Mouse (Mus musculus): ENCODE measurements around the gene Irak1bp1. TPM values are rescaled to one million over a fixed set of nuclear protein-coding genes. Genes with fewer than 3 reads are reported as not detected.
A peak's percentile ranks its signal among the peaks of the same experiment; 100 is the strongest.

Gene Irak1bp1
- 1 to 10 TPM; 7.8 to 8.6 TPM for total RNA-seq (2021)
- long read RNA-seq, experiment 1, transcript Irak1bp1-202 (4 exons, 2,158 nt) = major isoform, 9 of 11 reads
- long read RNA-seq, experiment 1, partial matches to known transcripts = 0 of 11 reads
- long read RNA-seq, experiment 1, other reads (novel, unspliced or antisense) = 0 of 11 reads
- long read RNA-seq, experiment 2, transcript Irak1bp1-202 (4 exons, 2,158 nt) = major isoform, 14 of 17 reads
- long read RNA-seq, experiment 2, partial matches to known transcripts = 0 of 17 reads
- long read RNA-seq, experiment 2, other reads (novel, unspliced or antisense) = 2 of 17 reads

DNA sequence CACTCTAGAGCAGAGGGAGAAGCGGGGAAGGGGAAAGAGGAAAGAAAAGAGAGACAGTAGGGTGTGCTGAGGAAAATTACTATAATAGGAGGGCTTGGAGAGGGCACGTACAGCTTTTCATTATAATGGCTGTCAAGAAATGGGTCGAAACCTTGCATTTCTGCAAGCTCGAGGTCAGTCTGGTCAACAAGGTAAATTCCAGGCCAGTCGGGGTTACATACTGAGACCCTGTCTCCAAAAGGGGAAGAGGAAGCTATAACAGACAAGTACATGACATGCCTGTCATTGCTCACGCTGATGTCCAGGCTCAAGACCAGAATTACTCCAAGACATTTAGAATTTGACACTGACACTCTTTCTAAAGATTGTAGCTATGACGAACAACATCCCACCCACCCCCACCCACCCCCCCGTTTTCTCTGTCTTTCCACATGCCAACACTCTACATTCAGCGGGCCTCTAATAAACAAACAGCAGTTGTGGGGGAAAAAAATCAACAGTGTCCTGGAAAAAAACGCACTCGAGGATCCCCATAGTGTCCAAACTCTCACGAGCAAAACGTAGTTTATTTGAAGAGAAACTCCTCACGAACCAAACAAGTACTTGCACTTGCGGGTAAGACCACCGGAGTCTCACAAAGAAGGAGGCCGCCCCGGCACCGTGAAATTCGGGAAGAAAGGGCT is at the start of gene Irak1bp1:
Irak1bp1 (plus strand) TSS at position 534 of the 683 bp plus-strand sequence.
- DNase-seq (ENCODE audit: low spot score in 2 of 2) = no peak

DNA sequence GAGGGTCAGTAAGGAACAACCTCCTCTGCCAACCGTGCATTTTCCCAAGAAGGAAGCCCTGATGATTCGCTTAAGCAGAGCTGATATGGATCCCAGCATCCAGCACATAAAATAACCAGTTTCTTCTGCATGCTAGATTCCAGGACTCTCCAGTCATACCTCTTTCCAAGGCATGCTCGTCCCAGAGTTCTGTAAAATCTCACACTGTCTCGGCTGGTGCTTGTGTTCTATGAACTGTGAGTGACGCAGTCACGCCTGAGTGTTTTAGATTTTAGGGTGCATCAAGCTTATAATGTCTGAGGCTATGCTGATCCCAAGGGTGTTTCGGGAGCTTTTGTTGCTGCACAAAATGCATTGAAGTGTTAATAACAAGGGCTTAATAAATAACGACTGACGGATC is 41.0 kb upstream of the Irak1bp1 start:
- no peak for DNase-seq (ENCODE audit: low spot score in 2 of 2)

DNA sequence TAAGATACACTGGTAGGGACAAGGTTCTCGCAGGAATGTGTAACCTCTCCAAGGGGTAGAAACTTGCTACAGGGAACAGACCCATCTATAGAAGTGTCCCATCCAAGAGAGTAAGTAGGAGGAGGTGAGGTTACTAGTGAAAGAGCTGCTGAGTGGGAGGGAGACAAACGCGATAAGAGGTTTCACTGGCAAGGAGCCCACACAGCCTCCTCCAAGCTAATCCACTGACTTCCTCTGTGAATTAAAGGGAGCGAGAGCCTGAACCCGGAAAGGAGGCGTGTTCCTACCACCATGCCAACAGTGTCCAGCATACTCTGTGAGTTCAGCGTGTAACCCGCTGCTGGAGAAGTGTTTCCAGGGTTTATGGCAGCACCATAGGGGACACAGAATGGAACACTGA is 29.0 kb upstream of the Irak1bp1 start:
- no peak for DNase-seq (ENCODE audit: low spot score in 2 of 2)

DNA sequence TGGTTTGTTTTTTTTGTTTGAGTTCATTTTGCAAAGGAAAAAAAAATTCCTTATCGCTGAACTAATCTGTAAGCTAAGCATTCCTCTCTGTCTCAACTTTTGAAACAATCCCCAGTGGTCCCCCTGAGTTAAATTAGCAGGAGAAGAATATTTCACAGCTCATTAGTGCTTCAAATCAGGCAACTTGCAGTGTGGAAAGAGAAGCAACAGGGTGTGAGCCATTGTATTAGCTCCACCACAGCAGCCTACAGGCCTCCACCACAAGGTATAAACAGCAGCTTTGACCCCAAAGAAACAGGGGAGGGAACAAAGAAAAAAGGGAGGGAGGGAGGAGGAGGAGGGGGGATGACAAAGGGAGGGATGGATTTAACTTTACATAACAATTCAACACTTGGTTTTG is 22.2 kb upstream of the Irak1bp1 start:
- DNase-seq (ENCODE audit: low spot score in 2 of 2) = no peak

DNA sequence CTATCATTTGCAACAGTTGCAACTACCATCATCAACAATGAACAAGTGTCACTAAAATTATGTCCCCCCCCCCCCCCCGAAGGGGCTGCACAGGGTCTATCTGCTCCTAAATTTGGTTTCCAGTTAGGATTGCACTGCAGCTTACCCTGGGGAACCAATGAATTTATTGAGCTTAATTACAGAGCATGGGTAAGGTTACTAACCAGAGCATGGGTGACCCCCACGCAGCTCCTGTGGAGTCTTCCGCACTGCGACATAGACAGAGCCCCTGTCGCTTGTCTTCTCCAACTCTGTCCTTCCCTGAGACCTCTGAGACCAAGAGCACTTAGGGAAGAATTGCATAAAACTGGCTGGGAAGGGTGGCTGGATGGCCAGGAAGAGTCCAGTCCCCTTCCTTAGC is 21.7 kb upstream of the Irak1bp1 start:
- DNase-seq (ENCODE audit: low spot score in 2 of 2) = no peak

DNA sequence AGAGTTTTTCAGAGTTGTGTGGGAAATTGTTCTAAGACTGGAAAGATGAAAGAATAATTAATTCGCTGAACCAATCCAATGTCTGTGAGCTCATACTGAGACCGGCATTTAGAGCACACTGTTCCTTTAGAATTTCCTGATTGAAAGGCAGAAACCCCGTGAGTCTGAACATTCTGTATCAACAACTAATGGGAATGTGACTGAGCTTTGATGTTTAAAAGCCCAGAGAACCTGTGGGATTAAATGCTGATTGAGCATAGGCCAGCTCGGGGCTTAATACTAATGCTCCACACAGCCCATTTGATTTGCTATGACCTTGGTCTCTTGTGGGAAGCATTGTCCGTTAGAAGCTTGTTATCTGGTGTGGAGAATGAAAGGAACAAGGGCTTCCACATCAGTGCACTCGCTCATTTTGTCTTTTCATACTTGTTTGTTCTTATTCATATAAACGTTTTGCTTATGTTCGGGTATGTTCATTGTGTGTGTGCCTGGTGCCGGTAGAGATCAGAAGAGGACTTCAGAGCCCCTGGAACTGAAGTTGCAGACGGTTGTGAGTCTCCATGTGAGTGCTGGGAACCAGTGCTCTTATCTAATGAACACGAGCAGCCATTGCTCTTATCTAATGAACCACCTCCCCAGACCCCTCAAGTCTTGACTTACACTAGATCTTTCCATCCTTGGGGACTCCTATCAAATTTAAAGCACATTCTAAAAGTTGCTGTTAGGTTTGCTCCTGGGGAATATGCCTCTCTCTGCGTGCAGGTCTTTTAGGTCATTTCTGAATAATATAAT is 17.0 kb upstream of the Irak1bp1 start:
- no peak for DNase-seq (ENCODE audit: low spot score in 2 of 2)

DNA sequence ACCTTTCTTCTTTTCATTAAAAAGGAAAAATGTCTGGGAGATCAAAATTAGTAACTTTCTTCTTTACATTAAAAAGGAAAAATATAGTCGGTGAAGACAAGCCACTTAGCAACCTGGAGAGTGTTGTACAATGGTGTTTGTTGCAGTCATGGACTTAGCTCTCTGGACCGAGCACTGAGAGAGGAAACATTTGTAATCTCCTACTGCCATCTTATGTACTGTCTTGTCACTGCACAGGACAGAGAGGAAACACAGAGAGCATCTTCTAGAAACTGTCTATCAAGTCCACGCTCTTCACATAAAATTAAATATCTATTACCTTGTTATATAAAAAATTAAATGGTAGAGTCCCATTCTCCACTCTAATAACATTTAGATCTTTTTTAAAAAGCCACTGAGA is 14.8 kb upstream of the Irak1bp1 start:
- DNase-seq (ENCODE audit: low spot score in 2 of 2) = no peak

DNA sequence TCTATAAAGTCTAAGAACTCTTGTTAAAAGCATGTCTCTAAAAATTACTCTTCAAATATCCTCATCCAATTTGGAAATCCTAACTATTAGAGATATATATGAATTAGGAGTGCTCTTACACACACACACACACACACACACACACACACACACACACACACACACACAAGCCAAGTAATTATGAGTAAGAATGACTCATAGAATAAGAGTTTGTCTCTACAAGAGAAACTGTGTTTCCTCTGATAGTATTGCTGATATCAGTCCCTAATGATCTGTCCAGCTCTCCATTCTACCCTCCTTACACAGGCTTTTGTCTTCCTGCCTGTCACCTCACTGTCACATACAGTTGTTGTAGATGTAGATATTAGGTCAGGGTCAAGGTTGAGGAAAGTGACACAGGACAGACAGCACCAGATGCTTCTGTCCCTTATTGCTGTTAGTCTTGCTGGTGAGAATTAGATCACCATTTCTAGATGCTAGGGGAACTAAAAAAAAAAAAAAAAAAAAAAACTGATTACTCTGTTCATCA is 14.0 kb upstream of the Irak1bp1 start:
- DNase-seq (ENCODE audit: low spot score in 2 of 2) = no peak

DNA sequence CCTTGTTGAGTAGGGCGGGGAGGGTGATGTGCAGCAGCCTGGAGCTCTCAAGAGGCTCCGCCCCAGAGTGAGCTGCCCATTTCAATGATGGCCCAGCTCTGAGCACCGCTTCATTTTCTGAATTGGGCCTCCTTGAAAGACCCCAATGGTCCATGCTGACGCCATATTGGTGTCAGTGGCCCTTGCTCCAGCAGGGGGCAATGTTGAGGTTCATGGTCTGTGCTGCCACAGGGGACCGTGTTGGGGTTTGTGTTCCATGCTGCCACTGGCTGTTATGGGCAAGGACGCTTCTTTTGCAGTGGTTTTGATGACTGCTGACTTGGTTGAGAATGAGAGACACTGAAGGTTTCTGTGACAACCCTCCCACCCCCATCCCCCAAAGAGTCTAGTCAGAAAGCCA is 2.9 kb upstream of the Irak1bp1 start:
- DNase-seq (ENCODE audit: low spot score in 2 of 2) = no peak

DNA sequence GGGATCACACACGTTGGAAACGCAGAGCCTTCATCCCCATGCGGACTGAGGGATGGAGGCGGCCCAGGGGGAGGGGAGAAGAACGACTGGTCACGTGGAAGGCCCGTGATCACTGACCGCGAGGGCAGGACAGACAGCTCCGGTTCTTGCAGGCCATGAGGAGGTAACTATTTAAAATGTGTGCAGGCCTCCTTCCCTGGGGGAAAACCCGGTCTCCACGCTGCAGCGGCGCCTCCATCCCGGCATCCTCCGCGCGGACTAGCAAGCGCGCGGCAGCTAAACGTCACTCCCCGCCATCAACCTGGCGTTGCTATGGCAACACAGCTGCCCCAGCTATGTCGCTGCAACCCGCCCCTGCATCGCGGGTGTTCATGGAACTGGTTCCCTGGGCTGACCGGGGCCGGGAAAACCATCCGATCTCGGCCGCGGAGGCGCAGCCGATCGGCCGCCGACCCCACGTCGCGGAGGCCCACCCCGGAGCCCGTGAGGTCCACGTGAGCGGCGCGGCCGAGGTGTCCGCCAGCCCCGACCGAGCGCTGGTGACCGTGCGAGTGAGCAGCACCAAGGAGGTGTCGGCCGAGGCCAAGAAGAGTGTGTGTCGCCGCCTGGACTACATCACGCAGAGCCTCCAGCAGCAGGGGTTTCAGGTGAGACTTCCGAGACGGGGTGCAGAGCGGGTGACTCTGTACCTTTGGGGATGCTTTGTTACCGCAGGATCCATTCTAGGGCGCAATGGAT is 522 bp downstream of the Irak1bp1 start:
- peak; percentile 59 to 66 for DNase-seq (ENCODE audit: low spot score in 2 of 2)

DNA sequence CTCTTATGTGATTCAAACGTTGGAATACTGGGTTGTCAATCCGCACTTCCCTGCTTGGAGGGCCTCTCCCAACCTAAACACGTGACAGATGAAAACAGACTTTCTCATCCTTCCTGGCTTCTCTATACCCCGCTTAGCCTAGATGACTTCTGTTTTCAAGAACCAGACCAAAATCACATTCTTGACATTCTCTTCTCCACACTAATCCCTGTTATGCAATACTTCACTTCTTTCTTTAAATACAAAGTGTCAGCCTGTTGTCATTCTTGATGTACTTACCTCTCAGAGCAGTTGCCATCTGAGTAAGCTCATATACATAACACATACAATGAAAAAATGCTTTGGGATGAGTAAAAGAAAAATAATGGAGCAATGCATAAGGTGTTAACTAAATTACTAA is 2.6 kb downstream of the Irak1bp1 start:
- no peak for DNase-seq (ENCODE audit: low spot score in 2 of 2)

DNA sequence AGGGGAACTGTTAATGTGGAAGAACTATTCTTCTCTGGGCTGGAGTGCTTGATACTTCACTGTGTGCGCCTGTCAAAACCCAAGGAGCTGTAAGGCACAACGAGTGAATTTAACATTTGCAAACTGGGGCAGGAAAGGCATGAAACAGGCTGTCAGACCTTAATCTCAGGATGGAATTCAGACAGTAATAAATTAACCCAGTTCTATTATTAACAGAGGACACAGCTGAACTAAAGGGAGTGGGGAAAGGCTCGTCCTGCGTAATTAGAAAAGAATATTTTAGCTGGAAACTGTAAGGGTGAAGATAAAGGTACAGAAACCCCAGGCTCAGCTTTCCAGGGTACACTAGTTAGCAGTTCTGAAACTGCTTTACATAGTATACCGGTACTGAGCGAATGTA is 6.6 kb downstream of the Irak1bp1 start:
- DNase-seq (ENCODE audit: low spot score in 2 of 2) = no peak

DNA sequence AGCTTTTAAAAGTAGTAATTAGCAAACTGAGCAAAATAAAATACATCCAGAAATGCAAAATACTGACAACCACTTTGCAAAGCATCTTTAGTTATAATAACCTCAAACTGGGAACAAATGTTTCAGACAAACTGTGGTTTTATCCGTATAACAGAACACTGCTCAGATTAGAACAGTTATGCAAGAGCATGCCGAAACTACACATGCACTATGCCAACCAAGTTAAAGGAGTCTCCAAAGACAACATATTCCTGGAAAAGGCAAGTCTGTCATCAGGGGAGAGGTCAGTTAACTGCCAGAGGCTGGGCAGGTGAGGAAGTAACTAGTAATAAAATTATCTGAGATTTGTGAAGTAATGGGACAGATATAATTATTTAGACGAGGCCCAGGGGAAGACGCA is 13.3 kb downstream of the Irak1bp1 start:
- no peak for DNase-seq (ENCODE audit: low spot score in 2 of 2)

DNA sequence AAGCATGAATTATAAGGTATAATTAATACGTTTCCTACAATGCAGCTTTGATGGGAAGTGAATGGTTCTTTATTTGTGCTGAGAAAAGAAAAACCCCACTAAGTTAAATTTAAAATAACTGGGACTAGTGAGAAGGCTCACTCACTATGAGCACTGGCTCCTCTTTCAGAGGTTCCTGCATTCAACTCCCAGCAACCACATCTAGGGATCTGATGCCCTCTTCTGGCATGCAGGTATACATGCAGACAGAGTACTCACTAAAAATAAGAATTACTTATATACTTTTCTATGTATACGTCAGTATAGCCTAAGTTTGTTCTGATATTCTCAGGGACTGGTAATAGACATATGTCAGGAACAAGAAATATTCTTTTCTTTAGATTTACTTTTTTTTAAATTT is 24.7 kb downstream of the Irak1bp1 start:
- no peak for DNase-seq (ENCODE audit: low spot score in 2 of 2)

DNA sequence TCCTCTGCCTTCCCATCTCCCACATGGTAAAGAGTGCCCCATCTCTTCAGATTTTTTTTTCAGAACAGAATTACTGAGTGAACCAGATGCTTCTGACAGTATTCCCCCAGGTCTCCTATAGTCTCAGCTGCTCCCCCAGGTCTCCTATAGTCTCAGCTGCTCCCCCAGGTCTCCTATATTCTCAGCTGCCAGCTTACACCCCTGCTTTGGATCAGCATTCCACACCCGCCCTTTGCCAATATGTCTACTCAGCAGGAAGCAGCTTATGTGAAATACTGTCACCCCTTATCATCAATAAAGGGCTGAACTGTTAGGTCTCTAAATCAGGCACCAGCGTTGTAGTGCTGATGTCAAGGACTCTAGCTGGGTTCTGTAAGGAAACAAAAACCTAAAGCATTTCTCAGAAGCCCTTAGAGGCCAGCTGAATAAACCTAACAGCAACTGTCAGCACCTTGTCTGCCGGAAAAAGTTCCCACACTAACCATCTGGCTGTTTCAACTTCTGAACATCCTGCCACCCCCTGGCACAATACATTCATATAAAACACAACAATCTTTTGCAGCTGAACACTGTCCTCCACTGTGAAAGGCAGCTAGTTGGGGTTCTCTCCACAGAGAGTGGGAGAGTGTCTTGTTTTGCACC is 25.8 kb downstream of the Irak1bp1 start:
- DNase-seq (ENCODE audit: low spot score in 2 of 2) = no peak

DNA sequence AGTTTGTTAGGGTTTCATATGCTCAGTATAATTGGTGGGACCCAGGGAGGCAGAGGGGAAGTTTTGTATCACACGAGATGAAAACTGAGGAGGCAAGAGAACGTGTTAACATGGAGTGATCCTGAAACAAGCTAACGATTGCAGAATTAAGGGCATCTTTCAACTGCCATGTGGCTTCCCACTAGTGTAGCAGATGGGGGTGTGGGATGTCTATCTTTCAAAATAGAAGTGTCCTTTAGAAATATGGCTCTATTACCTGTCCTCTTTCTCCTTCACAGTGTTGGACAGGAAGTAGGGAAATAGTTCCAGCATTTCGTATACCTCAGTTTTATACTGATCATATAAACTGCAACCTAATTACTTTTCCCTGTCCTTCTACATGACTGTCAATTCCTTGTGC is 26.9 kb downstream of the Irak1bp1 start:
- no peak for DNase-seq (ENCODE audit: low spot score in 2 of 2)

DNA sequence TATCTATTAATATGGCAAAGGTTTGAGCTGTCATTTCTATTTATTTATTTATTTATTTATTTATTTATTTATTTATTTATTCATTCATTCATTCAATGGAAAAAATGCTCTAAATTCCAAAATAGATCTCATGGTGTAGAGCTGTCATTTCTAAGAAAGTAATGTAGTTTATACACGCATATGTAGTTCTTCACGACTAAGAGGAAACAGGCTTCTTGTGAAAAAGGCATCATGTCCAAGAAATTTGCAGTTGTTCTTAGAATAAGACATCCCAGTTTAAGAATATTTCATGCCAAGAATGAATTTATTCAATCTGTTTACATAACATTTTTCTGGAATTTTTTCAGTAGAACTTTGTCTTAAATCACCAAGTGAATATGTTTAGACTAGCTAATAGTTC is 31.5 kb downstream of the Irak1bp1 start:
- no peak for DNase-seq (ENCODE audit: low spot score in 2 of 2)

DNA sequence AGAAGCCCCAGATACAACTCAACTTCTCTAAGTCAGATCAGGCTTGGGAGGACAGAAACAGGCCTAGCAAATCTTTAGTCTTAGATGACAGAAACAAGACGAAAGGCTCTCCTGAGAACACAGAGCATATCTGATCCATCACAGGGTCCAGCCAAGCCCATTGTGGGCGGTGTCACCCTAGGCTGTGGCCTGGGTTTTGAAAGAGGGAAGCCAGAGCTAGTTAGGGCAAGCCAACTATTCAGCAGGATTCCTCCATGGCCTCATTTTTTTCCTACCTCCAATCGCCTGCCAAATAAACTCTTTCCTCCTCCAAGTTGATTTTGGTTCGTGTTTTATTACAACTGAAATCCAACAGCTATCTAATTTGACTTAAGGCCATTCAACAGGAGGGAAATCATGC is 32.0 kb downstream of the Irak1bp1 start:
- DNase-seq (ENCODE audit: low spot score in 2 of 2) = no peak

DNA sequence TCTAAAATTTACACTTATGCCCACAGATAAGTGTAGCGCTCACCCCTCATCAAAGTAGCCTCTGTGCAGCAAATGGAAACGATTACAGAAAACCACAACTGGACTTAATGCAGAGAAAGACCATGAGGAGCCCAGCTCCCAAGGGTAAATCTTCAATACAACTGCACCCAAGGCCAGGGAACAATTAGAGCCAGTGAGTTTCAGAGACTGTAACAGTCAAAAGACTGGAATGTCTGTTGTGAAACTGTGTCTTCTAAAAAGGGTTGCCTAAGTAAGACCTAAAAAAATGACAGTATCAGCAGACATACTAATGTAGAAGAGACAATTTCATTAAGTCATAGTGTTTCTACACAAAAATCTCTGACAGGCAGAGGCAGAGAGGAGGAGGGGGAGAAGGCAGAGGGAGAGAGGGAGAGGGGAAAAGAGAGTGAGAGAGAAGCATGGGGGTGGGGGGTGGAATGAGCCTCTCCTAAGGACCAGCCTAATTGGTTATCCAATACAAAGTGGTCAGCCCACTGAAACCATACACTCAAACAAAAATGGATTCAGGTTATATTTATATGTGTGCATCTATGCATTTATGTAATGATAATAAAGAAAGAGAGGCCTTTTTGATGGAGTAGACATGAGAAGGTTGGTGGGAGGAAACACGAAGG is 32.6 kb downstream of the Irak1bp1 start:
- DNase-seq (ENCODE audit: low spot score in 2 of 2) = no peak

DNA sequence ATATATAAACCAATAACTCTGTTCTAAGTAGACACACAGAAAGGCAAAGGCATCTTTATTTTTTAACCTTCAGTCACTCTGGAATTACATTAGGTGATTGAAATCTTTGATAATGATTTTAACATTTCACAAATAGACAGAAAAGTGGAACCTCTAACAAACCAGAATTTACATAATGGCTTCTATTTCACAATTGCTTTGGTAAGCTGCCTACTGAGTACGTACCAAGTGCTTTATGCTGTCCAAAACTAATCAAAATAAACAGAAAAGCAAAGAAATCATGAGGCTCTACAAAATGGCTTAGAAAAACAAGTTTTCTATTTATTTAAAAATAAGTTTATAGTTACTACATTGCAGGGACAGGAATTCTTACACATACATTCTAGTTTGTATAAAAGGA is 36.8 kb downstream of the Irak1bp1 start:
- DNase-seq (ENCODE audit: low spot score in 2 of 2) = no peak

All from adrenal gland, postnatal 4 days (tissue).